Mouse (Mus musculus): Measurements from ENCODE around the gene Msx3.

DNA sequence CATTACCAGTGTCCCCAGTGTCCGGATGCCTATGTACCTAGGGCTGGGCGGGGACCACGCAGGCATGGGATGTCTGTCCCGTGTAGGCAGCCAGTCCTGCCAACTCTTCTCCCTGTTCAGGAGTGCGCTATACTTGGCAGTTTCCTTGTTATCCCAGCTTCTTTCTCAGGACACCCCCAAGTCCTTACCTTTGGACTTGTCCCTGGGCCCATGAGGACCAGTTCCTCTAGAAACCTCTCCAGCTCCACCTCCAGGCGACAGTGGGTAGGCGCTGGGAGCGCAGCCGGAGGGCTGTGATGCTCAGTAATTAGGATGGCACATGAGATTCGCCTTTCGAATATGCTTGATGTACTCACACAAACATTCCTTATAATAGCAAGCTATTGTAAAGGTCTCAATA lies 13.4 kb upstream of the Msx3 start:
- TF ChIP-seq CTCF (IDR thresholded peaks at IDR 0.05; ENCODE audit: borderline replicate concordance, control insufficient read depth, extremely low read depth, insufficient read depth, low read length, poor library complexity): no peak
- TF ChIP-seq POLR2A (IDR thresholded peaks at IDR 0.05; ENCODE audit: control insufficient read depth, extremely low read depth, insufficient read depth, low read length, poor library complexity): no peak
